Mouse (Mus musculus): ENCODE measurements around the gene Rpl10a.
"Not testable (repeated sequence)": the region's sequence is repeated elsewhere in the genome, so short reads cannot be mapped to it uniquely, and the experiment has no call there.

The Rpl10a gene

DNA sequence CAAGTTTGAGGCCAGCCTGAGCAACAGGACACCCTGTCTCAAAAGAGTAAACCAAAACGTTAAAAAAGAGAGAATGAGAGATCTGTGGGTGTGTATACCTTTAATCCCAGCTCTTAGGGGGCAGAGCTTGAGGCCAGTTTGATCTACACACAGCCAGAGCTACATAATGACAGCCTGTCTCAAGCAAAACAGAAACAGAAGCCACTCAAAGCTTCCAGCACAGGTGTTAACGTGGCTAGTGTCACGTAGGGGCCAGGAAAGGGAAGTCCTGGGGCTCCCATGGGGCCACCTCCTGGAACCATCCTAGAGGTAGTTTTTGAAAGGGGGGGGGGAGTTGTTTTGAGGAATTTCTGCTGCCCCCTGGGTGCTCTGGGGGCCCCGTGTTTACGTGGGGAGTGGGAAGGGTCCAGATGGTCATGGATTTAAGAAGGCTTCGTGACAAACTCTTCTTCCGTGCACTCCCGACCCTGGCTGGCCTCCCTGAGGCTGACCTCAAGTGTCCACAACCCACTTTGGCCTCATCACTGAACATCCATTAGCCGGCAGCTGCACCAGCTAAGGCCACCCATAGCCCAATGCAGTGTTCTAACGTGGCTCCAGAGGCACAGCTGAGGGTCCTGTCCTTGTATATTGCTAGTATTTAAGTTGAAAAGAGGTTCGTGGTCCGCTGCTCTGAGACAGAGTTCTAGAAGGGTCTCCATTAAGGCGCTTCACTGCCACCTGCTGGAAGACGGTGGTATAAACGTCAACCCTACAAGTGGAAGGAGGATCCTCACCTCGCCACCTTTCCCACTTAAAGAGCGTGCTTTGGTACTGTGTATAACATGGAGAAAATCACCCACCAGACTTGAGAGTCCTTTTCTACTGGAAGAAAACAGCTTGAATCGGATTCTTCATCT lies 19.7 kb upstream of the Rpl10a start:
- DNase-seq (ENCODE audit: low spot score) = peak; percentile 95

GRCm38 (mm10) chr17:28310831-28311230 lies 17.4 kb upstream of the Rpl10a start:
- DNase-seq (ENCODE audit: low spot score) = no peak

- no peak for DNase-seq (ENCODE audit: low spot score)
Measured at GRCm38 (mm10) chr17:28311366-28312132, 16.7 kb upstream of the Rpl10a start.

DNA sequence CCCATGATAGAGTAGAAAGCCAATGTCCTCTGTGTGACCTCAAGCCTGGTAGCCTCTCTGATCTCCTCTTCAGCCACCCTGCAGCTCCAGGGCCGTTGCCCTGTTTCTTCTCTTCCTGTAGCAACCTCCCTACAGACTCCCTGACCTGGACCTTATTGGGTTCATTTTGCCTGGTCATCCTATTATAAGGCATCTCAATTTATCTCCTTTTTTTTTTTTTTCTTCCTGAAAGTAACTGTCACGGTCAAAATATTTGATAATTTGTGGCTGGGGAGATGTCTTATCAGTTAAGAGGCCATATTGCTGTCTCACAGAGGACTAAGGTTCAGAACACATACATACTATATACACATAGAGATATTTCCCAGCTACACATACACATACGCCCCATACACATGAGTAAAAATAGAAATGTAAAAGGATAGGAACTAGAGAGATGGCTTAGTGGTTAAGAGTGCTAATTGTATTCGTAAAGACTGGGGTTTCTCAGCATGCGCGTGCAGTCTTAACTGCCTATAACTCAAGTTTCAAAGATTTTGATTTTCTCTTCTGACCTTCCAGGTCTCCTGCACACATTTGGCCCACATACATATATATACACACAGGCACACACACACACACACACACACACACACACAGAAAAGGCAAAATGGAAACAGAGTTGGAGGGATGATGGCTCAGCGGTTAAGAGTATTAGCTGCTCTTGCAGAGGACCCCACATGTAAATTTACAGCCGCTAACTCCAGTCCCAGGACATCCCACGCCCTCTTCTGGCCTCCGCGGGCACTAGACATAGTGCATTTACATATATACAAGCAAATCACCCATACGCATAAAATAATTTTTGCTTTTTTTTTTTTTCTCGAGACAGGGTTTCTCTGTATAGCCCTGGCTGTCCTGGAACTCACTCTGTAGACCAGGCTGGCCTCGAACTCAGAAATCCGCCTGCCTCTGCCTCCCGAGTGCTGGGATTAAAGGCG lies 15.7 kb upstream of the Rpl10a start:
- DNase-seq (ENCODE audit: low spot score) = no peak

DNA sequence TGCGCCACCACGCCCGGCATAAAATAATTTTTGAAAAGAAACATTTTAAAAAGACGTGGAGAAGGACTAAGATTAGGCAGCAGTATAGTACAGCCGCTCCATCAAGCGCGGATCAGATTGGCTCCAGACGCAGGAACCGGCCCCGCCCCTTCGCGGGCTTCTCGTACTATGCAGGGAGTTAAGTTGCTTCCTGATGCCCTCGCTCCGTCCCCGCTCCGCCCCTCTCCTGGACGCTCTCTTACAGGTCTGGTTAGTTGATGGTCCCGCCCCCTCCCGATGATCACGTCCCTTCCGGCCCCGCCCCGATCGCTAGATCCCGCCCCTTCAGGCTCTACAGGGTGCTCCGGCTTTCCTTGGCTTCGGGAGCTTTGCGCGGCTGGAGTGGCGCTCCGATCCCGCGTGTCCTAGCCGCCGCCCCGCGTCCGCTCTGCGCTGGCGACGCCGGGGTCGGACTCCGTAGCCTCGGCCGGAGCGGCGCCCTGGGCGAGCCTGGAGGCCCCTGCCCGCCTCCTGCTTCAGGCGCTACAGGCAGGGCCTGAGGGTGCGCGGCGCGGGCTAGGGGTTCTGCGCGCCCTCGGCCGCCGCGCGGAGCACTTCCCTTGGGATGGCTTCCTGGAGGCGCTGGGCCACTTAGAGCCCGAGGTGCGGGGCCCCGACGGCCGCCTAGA lies 14.9 kb upstream of the Rpl10a start, which contains the start of gene Fance:
Gene Fance (plus strand): TSS at position 308 of the 668 bp plus-strand sequence.
- DNase-seq (ENCODE audit: low spot score) = peak; percentile 97

GRCm38 (mm10) chr17:28313880-28314225 lies 14.4 kb upstream of the Rpl10a start:
- DNase-seq (ENCODE audit: low spot score) = no peak

DNA sequence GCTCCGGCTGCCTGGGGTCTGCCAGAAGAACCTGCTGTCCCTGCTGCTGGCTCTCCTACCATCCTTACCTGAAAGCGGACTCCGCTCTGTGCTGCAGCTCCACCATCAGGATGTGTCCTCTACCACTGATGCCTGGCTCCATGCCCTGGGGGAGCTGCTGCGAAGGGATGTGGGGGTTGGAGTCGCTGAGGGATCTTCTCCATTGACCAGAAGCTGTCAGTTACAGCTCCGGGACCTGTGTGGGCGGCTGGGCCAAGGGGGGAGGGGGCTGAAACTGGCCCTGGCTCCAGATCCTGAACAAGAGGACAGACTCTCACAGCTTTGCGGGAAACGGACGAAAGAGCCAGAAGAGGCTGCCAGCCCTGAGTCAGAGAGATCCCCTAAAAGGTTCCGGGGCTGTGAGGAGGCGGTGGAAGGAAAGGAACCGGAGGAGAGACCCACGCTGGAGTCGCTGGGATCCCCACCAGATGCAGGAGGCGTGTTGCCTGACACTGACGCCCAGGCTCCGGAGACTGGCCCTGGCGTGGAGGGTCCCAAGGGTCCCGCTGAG lies 12.6 kb upstream of the Rpl10a start:
- no peak for DNase-seq (ENCODE audit: low spot score)

- no peak for DNase-seq (ENCODE audit: low spot score)
Measured at GRCm38 (mm10) chr17:28316476-28316875, 11.8 kb upstream of the Rpl10a start.

DNA sequence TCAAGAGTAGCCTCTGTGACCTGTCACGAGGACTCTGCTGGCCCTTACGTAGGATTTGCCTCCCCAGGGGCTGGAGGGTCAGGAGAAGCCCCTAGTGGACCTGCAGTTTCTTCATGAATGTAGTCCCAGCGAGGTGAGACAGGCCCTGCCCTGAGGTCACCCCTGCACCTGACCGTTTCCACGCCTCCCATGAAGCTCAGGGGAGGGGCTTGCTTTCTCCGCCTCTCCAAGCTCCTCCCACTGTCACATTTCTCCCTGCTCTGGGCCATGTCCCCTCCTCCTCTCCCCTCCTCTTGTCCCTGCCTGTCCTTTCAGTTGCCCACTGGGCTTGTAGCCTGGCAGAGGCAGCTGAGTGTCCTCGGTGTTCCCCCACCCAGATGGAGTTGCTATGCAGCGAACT lies 11.2 kb upstream of the Rpl10a start:
- DNase-seq (ENCODE audit: low spot score) = no peak

DNA sequence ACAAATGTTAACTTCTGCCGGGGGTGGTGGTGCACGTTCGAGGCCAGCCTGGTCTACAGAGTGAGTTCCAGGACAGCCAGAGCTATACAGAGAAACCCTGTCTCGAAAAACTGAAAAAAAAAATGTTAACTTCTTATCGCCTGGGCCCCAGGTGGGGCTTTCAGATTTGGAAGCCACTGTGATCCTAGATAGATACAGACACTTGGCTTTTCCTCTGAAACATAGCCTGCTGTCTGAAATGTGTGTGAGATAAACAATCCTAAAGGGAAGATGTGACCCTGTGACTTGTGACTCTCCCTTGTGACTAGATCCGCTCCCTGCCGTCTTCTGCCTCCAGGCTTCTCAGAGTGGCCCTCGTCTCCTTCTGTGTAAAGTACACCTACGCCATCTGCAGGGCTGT lies 10.5 kb upstream of the Rpl10a start:
- no peak for DNase-seq (ENCODE audit: low spot score)

DNA sequence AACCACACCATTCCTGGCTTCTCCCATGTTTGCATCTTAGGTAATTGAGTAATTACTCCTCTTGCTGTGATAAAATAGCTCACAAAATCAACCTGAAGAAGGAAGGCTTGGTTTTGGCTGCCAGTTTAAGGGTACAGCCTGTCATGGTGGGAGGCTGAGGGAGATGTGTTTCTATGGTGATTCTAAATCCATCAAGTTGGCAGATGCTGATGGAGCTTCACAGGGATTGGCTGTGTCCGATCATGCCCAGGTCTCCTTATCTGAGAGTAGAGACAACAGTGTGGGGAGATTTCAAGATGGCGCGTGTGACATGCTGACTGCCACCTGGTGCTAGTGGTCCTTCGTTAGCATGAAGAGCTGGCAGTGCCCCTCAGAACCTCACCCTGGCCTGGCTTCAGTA lies 6.6 kb upstream of the Rpl10a start:
- no peak for DNase-seq (ENCODE audit: low spot score)

DNA sequence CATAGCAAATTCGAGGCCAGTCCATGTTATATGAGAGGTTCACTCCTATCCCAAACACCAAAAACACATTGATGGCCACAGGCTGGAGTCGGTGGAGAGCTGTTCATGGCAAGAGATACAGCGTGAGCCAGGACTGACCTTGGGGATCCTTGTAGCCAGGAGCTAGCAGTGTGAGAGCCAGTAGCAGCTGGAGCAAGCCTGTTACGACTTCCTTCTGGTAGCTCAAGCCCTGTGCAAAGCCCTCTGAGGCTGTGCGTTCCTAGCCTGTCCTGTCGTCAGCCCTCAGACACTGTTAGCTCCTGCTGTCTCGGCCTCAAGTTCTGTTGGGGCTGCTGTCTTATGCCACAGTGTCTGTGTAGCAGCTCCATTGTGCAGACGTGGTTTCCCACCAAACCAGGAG lies 4.5 kb upstream of the Rpl10a start:
- DNase-seq (ENCODE audit: low spot score) = no peak

GRCm38 (mm10) chr17:28324416-28324815 lies 3.9 kb upstream of the Rpl10a start:
- not testable (repeated sequence) for DNase-seq (ENCODE audit: low spot score)

DNA sequence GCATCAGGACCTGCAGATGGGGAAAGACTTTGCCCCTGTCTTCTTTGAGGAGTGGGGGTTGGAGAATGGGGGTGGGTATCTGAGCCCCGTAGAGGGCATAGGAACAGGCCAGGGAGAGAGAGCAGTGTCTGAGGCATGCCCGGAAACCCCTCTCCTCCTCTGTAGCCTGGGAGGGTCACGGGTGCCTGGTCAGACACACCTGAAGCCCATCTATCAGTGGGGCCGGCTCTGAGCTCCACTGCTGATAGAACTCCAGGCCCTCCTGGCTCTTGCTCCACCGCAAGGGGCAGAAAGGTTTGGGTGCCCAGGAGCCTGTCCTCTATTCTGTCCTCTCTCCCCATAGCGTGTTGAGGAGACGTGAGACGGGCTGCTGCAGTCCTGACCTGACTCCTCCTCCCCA lies 2.5 kb upstream of the Rpl10a start:
- no peak for DNase-seq (ENCODE audit: low spot score)

- no peak for DNase-seq (ENCODE audit: low spot score)
Measured at GRCm38 (mm10) chr17:28326951-28327350, 1.3 kb upstream of the Rpl10a start.

- DNase-seq (ENCODE audit: low spot score) = no peak
Measured at GRCm38 (mm10) chr17:28327673-28328325, 472 bp upstream of the Rpl10a start.

DNA sequence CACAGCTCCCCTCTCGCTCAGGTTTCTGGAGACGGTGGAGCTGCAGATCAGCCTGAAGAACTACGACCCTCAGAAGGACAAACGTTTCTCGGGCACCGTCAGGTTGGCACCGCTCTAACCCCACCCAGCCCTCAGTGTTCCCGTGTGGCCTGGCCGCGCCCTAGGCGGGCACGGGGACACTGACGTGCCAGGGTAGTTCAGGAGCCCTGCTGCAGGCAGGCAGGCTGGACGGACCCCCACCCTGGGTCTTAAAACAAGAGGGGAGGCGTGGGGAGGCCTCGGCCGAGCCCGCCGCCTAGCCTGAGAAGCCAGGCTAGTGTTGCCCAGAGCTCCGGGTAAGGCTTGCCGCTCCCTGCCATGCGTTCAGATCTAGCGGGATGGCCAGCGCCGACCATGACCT lies 675 bp downstream of the Rpl10a start:
- DNase-seq (ENCODE audit: low spot score) = no peak

- no peak for DNase-seq (ENCODE audit: low spot score)
Measured at GRCm38 (mm10) chr17:28329503-28330231, 1.4 kb downstream of the Rpl10a start.

GRCm38 (mm10) chr17:28330232-28330546 lies 1.9 kb downstream of the Rpl10a start:
- no peak for DNase-seq (ENCODE audit: low spot score)

GRCm38 (mm10) chr17:28330590-28330989 lies 2.3 kb downstream of the Rpl10a start:
- DNase-seq (ENCODE audit: low spot score) = not testable (repeated sequence)
